Mouse (Mus musculus) forebrain, embryonic 12.5 days (tissue): Measurements from ENCODE around the gene Gpd1l. TPM values are rescaled to one million over a fixed set of nuclear protein-coding genes. Genes with fewer than 3 reads are reported as not detected.

ENCODE experiments used
- ATAC-seq: fragments of 200-750 bp; cut with Nextera tagmentation; 2 replicates; pipeline ENCODE4 v1.8.0; 2017; ENCODE audit warnings: moderate TSS enrichment; ENCODE audit not compliant: low FRiP score
- H3K27ac ChIP-seq: fragments of 300-500 bp; sonication (generic); 2 replicates; pipeline ENCODE4 v1.5.1; 2016; ENCODE audit warnings: mild to moderate bottlenecking
- H3K27me3 ChIP-seq: fragments of 300-500 bp; sonication (generic); 2 replicates; pipeline ENCODE4 v1.6.1; 2016; ENCODE audit warnings: mild to moderate bottlenecking
- H3K36me3 ChIP-seq: fragments of 300-500 bp; sonication (generic); replicated peaks from 2 replicates; pipeline ENCODE4 v1.6.1; 2016; ENCODE audit warnings: mild to moderate bottlenecking
- H3K4me1 ChIP-seq: fragments of 300-500 bp; sonication (generic); 2 replicates; pipeline ENCODE4 v1.6.1; 2016
- H3K4me2 ChIP-seq: fragments of 300-500 bp; sonication (generic); 2 replicates; pipeline ENCODE4 v1.6.1; 2016; ENCODE audit warnings: mild to moderate bottlenecking, moderate library complexity
- H3K4me3 ChIP-seq: fragments of 300-500 bp; sonication (generic); replicated peaks from 2 replicates; pipeline ENCODE4 v1.5.1; 2016; ENCODE audit warnings: mild to moderate bottlenecking
- H3K9ac ChIP-seq: fragments of 300-500 bp; sonication (generic); 2 replicates; pipeline ENCODE4 v1.6.1; 2016; ENCODE audit warnings: mild to moderate bottlenecking
- H3K9me3 ChIP-seq: fragments of 300-500 bp; sonication (generic); 2 replicates; pipeline ENCODE4 v1.6.1; 2016
- WGBS: fragments of 180-500 bp; shearing (Covaris S2); methylation state at CpG from one replicate; pipeline ENCODE4 v1.1.7; 2016; 5-methylcytosine and 5-hydroxymethylcytosine counted together
- polyA plus RNA-seq: library from polyadenylated mRNA; unstranded; fragments of >200 nt; fragmentation: Nextera tagmentation; extraction: Ambion mirVana; gene quantifications from 2 replicates; pipeline ENCODE4 v1.2.1, GENCODE M21; 2016

Gpd1l gene
- polyA plus RNA-seq, 1 experiment from 2014 or later = 14.5 TPM

DNA sequence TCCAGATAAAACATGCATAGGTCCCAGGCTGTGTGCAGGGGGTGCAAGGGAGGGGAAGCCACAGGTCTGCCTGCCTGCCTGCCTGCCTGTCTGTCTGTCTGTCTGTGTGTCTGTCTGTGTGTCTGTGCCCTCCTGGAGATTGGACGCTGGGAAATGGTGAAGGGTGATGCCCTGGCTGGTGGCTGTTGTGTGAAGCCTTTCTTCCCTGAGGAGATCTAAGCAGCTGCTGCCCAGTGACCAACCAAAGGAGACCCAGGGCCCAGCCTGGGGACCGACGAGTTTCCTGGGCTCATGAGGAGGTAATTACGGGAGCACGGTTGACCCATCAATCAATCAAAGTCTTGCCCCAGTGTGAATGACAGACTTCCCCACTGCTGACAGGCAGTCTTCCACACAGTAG lies 11.6 kb downstream of the Gpd1l start:
- peaks cover 16% of the 10 kb centered on the region for H3K4me1 ChIP-seq
- H3K4me3 ChIP-seq = no peak overlapping the region
- H3K27ac ChIP-seq = no peak overlapping the region
- no peaks in the 10 kb centered on the region for H3K27me3 ChIP-seq
- no peaks in the 10 kb centered on the region for H3K9me3 ChIP-seq
- WGBS = 78% methylated on average over 5 of the region's 5 CpGs
- H3K4me2 ChIP-seq = no peak overlapping the region
- no peak for ATAC-seq
- no peak overlapping the region for H3K9ac ChIP-seq
- H3K36me3 ChIP-seq = 0 out of 2 replicates have a peak, but pooled peaks cover 2% of the 10 kb centered on the region

GRCm38 (mm10) chr9:114921352-114922081 lies 12.3 kb downstream of the Gpd1l start:
- H3K27ac ChIP-seq = no peak overlapping the region
- H3K36me3 ChIP-seq = peaks cover 9% of the 10 kb centered on the region
- no peaks in the 10 kb centered on the region for H3K27me3 ChIP-seq
- no peak for ATAC-seq
- H3K9ac ChIP-seq = no peak overlapping the region
- no peak overlapping the region for H3K4me2 ChIP-seq
- 77% methylated on average over 2 of the region's 2 CpGs for WGBS
- no peak overlapping the region for H3K4me3 ChIP-seq
- no peaks in the 10 kb centered on the region for H3K9me3 ChIP-seq
- peaks cover 16% of the 10 kb centered on the region for H3K4me1 ChIP-seq

DNA sequence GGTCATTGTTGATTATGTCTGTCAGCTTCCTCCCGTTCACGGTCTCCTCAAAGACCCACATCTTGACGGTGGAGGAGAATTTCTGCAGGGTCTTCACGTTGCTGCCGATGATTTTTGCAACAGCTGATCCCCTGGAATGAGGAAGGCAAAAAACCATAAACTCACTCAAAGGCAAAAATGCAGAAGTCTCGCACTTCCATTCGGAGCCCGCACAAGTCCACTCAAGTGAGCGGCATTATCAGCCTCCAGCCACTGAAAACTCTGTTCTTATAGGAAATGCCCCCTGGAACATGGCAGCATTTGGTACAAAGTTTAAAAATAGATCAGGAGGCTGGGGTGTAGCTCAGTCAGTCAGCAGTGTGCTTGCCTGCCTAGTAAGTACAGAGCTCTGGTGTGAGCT lies 13.2 kb downstream of the Gpd1l start:
- no peaks in the 10 kb centered on the region for H3K27me3 ChIP-seq
- H3K4me3 ChIP-seq = no peak overlapping the region
- H3K9ac ChIP-seq = no peak overlapping the region
- H3K4me2 ChIP-seq = no peak overlapping the region
- 92% methylated on average over 9 of the region's 9 CpGs for WGBS
- no peaks in the 10 kb centered on the region for H3K9me3 ChIP-seq
- H3K4me1 ChIP-seq = peaks cover 16% of the 10 kb centered on the region
- ATAC-seq = no peak
- H3K36me3 ChIP-seq = peaks cover 11% of the 10 kb centered on the region
- H3K27ac ChIP-seq = no peak overlapping the region

DNA sequence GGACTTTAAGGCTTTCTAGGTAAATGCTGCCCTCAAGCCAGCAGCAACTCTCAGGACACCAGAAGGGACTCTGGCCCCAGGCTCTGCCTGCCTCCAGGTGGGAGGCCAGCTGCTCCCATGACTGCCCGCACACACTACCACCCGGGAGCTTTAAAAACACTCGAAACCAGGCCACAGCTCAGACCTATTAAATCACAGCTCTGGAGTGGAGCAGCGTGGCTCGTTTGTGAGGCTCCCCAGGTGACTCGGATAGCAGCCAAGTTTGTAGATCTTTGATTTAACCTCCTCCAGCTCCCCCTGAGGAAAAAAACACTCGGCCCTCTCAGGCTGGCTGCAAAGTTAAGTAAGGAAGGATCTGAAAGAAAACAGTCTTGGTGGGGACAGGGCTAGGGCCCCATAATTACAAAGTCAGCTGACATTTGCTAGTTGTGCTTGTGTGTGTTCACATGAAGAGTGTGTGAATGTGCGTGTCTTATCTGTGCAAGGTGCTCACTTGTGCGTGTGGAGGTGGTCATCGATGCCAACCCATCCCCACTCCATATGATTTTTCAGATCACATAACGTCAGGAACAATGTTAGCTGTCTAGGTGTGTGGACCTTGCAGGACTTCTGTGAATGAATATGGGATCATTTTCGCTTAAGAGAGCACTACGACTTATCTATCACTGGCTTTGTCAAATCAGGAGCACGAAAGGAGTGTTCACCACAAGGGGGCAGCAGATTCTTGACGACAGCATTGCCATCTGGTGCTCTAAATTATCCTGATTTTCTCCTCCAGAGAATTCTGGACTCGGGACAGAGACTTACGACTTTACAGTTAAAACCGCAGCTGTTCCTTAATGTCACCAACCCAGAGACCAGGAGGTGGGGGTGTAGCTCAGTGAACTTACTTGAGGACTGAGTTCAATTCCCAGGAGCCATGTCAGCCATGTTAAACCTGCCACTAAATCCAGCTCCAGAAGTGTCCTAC lies 20.8 kb downstream of the Gpd1l start:
- H3K4me1 ChIP-seq = no peaks in the 10 kb centered on the region
- no peak overlapping the region for H3K4me2 ChIP-seq
- no peak overlapping the region for H3K4me3 ChIP-seq
- peaks cover 18% of the 10 kb centered on the region for H3K36me3 ChIP-seq
- no peaks in the 10 kb centered on the region for H3K27me3 ChIP-seq
- 59% methylated on average over 18 of the region's 18 CpGs for WGBS
- ATAC-seq = no peak
- H3K27ac ChIP-seq = no peak overlapping the region
- no peaks in the 10 kb centered on the region for H3K9me3 ChIP-seq
- no peak overlapping the region for H3K9ac ChIP-seq

DNA sequence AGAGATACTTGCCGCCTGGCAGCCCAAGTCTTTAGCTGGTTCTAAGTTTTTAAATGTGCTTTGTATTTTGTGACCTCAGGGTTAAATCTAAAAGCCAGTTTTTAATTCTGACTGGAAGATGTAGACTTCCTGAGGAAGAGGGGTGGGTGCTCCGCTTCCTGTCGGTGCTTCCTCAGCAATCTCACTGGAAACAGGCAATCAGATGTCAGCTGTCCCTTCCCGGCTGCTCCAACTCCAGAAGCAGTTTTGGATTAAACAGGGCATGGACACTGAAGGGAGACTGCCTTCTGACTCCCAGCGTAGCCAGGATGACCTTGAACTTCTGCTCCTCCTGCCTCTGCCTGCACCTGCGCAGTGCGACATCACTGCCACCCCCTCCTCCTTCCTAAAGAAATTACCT lies 26.3 kb downstream of the Gpd1l start:
- H3K36me3 ChIP-seq = 0 out of 2 replicates have a peak, but pooled peaks cover 3% of the 10 kb centered on the region
- no peaks in the 10 kb centered on the region for H3K27me3 ChIP-seq
- no peak overlapping the region for H3K4me3 ChIP-seq
- WGBS = 78% methylated on average over 7 of the region's 7 CpGs
- no peak overlapping the region for H3K4me2 ChIP-seq
- H3K27ac ChIP-seq = no peak overlapping the region
- H3K4me1 ChIP-seq = no peaks in the 10 kb centered on the region
- no peak for ATAC-seq
- H3K9ac ChIP-seq = no peak overlapping the region
- no peaks in the 10 kb centered on the region for H3K9me3 ChIP-seq

- no peak for ATAC-seq
- H3K4me2 ChIP-seq = no peak overlapping the region
- 0 out of 2 replicates have a peak, but pooled peaks cover 4% of the 10 kb centered on the region for H3K9me3 ChIP-seq
- no peaks in the 10 kb centered on the region for H3K27me3 ChIP-seq
- no peaks in the 10 kb centered on the region for H3K36me3 ChIP-seq
- H3K27ac ChIP-seq = no peak overlapping the region
- H3K9ac ChIP-seq = no peak overlapping the region
- no peaks in the 10 kb centered on the region for H3K4me1 ChIP-seq
- no peak overlapping the region for H3K4me3 ChIP-seq
- 69% methylated on average over 4 of the region's 4 CpGs for WGBS
Observed at GRCm38 (mm10) chr9:114895919-114896318, 37.9 kb downstream of the Gpd1l start.

- Histone ChIP-seq H3K27me3 (no peaks in the 10 kb centered on the region), H3K9me3 (0 out of 2 replicates have a peak, but pooled peaks cover 4% of the 10 kb centered on the region), H3K4me1 (no peaks in the 10 kb centered on the region), H3K4me3 (no peak overlapping the region), H3K36me3 (no peaks in the 10 kb centered on the region), H3K4me2 (no peak overlapping the region), H3K27ac (no peak overlapping the region), H3K9ac (no peak overlapping the region)
- no peak for ATAC-seq
- 91% methylated on average over 11 of the region's 11 CpGs for WGBS
Observed at GRCm38 (mm10) chr9:114892974-114893373, 40.8 kb downstream of the Gpd1l start.

DNA sequence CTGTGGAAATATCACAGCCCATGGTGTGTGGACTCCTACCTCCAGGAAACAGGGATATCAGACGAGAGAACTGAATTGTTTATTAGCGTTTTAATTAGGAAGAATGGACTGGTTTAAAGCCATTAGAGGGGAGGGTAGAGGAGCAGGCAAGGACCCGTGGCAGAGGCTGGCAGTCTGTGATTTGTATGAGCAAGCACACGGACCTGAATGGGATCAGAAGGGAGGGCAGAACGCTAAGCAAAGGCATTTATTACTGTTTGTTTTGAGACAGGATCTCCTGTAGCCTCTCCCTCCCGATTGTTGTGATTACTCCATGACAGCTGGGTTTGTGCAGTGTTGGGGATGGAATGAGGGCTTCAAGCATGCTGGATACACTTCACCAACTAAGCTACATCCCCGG lies 43.4 kb downstream of the Gpd1l start:
- Histone ChIP-seq H3K36me3 (no peaks in the 10 kb centered on the region), H3K4me2 (no peak overlapping the region), H3K27me3 (no peaks in the 10 kb centered on the region), H3K4me3 (no peak overlapping the region), H3K4me1 (no peaks in the 10 kb centered on the region), H3K9me3 (0 out of 2 replicates have a peak, but pooled peaks cover 4% of the 10 kb centered on the region), H3K9ac (no peak overlapping the region), H3K27ac (no peak overlapping the region)
- no peak for ATAC-seq
- WGBS = 44% methylated on average over 7 of the region's 7 CpGs

GRCm38 (mm10) chr9:114888856-114889407 lies 44.9 kb downstream of the Gpd1l start:
- H3K9ac ChIP-seq = no peak overlapping the region
- 87% methylated on average over 5 of the region's 5 CpGs for WGBS

GRCm38 (mm10) chr9:114887699-114888098 lies 46.1 kb downstream of the Gpd1l start:
- no peak overlapping the region for H3K27ac ChIP-seq
- WGBS = 82% methylated on average over 3 of the region's 3 CpGs
- no peaks in the 10 kb centered on the region for H3K4me1 ChIP-seq

More at GRCm38 (mm10) chr9:114888856-114889407, 44.9 kb downstream of the Gpd1l start:
- Histone ChIP-seq H3K27ac (no peak overlapping the region), H3K4me3 (no peak overlapping the region), H3K4me2 (no peak overlapping the region), H3K4me1 (no peaks in the 10 kb centered on the region), H3K36me3 (no peaks in the 10 kb centered on the region), H3K9me3 (no peaks in the 10 kb centered on the region), H3K27me3 (no peaks in the 10 kb centered on the region)
- ATAC-seq = no peak

GRCm38 (mm10) chr9:114885991-114886662 lies 47.7 kb downstream of the Gpd1l start:
- WGBS = 29% methylated on average over 8 of the region's 8 CpGs
- no peaks in the 10 kb centered on the region for H3K27me3 ChIP-seq

More at GRCm38 (mm10) chr9:114887699-114888098, 46.1 kb downstream of the Gpd1l start:
- H3K9ac ChIP-seq = no peak overlapping the region
- no peaks in the 10 kb centered on the region for H3K9me3 ChIP-seq
- no peaks in the 10 kb centered on the region for H3K36me3 ChIP-seq
- ATAC-seq = no peak
- H3K4me2 ChIP-seq = no peak overlapping the region
- H3K4me3 ChIP-seq = no peak overlapping the region
- no peaks in the 10 kb centered on the region for H3K27me3 ChIP-seq

DNA sequence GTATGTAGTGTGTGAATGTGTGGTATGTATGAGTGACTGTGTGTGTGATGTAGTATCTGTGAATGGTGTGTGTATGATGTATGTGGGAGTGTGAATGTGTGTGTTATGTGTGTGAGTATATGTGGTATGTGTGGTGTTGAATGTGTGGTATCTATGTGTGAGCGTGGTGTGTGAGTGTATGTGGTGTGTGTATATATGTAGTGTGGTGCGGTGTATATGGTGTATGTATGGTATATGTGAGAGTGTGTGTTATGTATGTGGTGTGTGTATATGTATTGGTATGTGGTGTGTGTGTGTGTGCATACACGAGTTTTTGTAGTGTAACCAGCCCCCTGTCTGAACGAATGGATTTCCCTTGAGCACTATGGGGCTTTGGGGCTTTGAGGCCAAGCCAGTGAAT lies 48.2 kb downstream of the Gpd1l start:
- no peak overlapping the region for H3K4me3 ChIP-seq
- H3K9ac ChIP-seq = no peak overlapping the region
- 80% methylated on average over 4 of the region's 4 CpGs for WGBS
- H3K4me2 ChIP-seq = no peak overlapping the region
- H3K9me3 ChIP-seq = no peaks in the 10 kb centered on the region
- ATAC-seq = no peak
- no peaks in the 10 kb centered on the region for H3K27me3 ChIP-seq
- no peaks in the 10 kb centered on the region for H3K36me3 ChIP-seq
- H3K27ac ChIP-seq = no peak overlapping the region
- H3K4me1 ChIP-seq = no peaks in the 10 kb centered on the region

More at GRCm38 (mm10) chr9:114885991-114886662, 47.7 kb downstream of the Gpd1l start:
- Histone ChIP-seq H3K9ac (no peak overlapping the region), H3K9me3 (no peaks in the 10 kb centered on the region), H3K4me3 (no peak overlapping the region), H3K36me3 (no peaks in the 10 kb centered on the region), H3K4me2 (no peak overlapping the region), H3K27ac (no peak overlapping the region), H3K4me1 (no peaks in the 10 kb centered on the region)
- no peak for ATAC-seq
